Mouse (Mus musculus) brown adipose tissue, adult 24 weeks (tissue): Measurements from ENCODE around the gene Gnb1l. TPM values are rescaled to one million over a fixed set of nuclear protein-coding genes. Genes with fewer than 3 reads are reported as not detected.
"Not testable (repeated sequence)": the region's sequence is repeated elsewhere in the genome, so short reads cannot be mapped to it uniquely, and the experiment has no call there.

Experiments
- H3K27ac ChIP-seq: fragments of 200-500 bp; replicated peaks from 2 replicates; pipeline ENCODE4 v1.5.1; 2012; ENCODE audit warnings: low read depth, mild to moderate bottlenecking, low read length
- H3K4me1 ChIP-seq: fragments of 200-500 bp; 2 replicates; pipeline ENCODE4 v1.6.1; 2012; ENCODE audit warnings: low read length, mixed read lengths; ENCODE audit not compliant: control insufficient read depth, insufficient read depth, insufficient read length
- H3K4me3 ChIP-seq: fragments of 200-500 bp; 2 replicates; pipeline ENCODE4 v1.5.1; 2012; ENCODE audit warnings: low read depth, mild to moderate bottlenecking, low read length, moderate library complexity; ENCODE audit not compliant: insufficient read depth
- polyA plus RNA-seq: library from polyadenylated mRNA; stranded (reverse); fragments of >200 nt; gene quantifications from 2 replicates; pipeline ENCODE4 v1.2.4, GENCODE M21; 2012; ENCODE audit not compliant: missing spikeins, insufficient read depth, insufficient read length

Gnb1l gene
- polyA plus RNA-seq, 1 experiment, result 4.3 TPM

- Histone ChIP-seq H3K4me1 (peaks cover 4% of the 10 kb centered on the region; the same call in 1 of the 2 replicates), H3K4me3 (no peak overlapping the region), H3K27ac (no peak overlapping the region)
Measured at GRCm38 (mm10) chr16:18501531-18501930, 3.0 kb downstream of the Gnb1l start.

GRCm38 (mm10) chr16:18503566-18504342 is 5.2 kb downstream of the Gnb1l start:
- no peak overlapping the region for H3K27ac ChIP-seq
- no peak overlapping the region for H3K4me3 ChIP-seq
- H3K4me1 ChIP-seq, result peaks cover 4% of the 10 kb centered on the region; the same call in 1 of the 2 replicates

GRCm38 (mm10) chr16:18506524-18507199 is 8.1 kb downstream of the Gnb1l start:
- Histone ChIP-seq H3K4me1 (no peaks in the 10 kb centered on the region), H3K27ac (no peak overlapping the region), H3K4me3 (no peak overlapping the region)

DNA sequence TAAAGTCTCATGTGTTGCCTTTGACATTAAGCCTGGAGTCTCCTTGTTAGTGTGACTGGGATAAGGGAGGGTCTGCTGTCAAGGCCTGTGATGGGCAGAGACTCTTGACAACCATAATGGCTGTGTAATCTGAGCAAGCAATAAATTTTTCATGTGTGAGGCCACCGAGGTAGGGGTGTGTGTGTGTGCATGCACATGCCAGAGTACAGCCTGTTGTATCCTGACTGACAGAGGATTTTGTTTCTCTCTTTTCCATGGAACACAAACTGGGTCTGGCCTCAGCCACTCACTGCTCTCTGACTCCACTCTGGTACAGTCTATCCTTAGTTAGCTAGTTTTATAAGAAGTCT is 8.7 kb downstream of the Gnb1l start:
- no peak overlapping the region for H3K4me3 ChIP-seq
- H3K4me1 ChIP-seq, result no peaks in the 10 kb centered on the region
- no peak overlapping the region for H3K27ac ChIP-seq

DNA sequence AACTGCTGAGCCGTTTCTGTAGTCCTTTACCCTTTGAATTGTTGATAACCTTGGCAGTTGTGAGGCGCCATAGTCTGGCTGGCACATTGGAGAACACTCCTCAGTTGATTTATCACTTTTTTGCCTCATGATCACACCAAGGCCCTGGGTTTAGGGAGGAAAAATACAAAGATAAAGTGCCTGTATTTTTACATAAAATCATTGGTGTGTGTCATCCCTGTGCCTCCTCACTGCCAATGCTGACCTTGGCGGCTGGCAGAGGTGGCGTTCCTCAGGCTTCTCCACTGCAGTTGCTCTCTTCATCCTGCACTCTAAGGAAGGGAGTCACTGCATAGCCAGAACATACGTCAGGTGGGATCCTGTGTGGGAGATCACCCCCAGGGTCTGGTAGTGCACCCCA is 13.2 kb downstream of the Gnb1l start:
- no peak overlapping the region for H3K27ac ChIP-seq
- no peaks in the 10 kb centered on the region for H3K4me1 ChIP-seq
- H3K4me3 ChIP-seq, result no peak overlapping the region

DNA sequence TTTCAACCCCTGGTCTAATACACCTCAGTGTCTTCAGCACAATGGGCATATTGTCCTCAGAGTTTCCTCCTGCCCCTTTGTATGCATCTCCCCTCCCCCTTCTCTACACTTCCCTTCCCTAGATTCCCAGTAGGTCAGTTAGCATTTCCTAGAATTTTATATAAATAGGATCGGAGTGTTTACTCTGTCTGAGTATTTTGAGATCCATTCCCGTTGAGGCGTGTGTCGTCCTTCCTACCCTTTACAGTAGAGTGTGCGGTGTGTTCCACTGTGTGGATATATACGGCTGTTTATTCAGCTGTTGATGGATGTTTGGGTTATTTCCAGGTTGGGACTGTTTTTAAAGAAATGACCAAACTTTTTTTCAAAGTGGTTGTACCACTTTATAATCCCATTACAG is 15.0 kb downstream of the Gnb1l start:
- no peak overlapping the region for H3K4me3 ChIP-seq
- H3K4me1 ChIP-seq, result no peaks in the 10 kb centered on the region
- H3K27ac ChIP-seq, result no peak overlapping the region

DNA sequence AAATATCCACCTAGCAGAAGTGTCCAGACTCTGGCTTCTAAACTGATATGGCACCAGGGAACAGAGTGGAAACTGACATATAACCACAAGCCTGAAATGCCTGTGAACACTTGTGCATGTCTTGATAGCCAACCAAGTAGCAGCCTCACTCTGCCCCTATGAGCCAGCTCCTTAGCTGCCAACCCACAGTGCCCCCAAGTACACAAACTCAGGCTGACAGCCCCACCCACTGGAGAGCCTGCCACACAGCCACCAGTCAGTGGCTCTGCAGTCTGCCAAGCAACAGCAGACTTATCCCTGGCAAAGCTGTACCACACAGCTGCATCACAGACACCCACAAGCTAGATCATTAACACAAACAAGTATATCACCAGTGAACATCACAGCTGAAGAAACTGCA is 19.6 kb downstream of the Gnb1l start:
- Histone ChIP-seq H3K4me3 (no peak overlapping the region), H3K4me1 (no peaks in the 10 kb centered on the region), H3K27ac (no peak overlapping the region)

DNA sequence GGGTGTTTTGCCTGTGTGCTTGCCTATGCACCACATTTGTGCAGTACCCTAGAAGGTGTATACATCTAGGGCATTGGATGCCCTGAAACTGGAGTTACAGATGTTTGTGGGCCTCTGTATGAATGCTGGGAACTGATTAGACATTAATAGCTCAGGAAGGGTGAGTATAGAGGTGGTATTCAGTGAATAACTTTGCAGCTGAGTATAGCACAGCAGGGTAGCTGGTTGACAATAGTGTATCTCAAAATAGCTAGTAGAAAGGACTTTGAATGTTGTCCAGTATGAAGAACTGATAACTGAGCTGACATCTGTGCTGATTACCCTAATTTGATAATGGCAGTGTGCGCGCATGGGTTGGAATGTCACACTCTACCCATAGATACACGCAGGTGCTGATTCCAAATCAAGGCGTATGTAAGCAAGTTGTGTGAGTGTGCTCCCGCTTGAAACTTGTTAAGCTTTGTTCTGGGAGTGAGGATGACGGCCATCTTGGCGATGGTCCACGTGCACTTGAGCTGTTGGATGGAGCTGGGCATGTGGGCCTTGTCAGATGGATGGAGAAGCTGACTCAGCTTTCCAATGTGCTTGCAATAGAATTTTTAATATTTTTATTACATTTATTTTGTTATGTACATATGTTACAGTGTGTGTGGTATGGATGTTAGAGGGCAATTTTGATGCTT is 25.2 kb downstream of the Gnb1l start:
- no peaks in the 10 kb centered on the region for H3K4me1 ChIP-seq
- H3K4me3 ChIP-seq, result no peak overlapping the region
- no peak overlapping the region for H3K27ac ChIP-seq

GRCm38 (mm10) chr16:18528656-18529055 is 30.1 kb downstream of the Gnb1l start:
- Histone ChIP-seq H3K4me3 (no peak overlapping the region), H3K4me1 (no peaks in the 10 kb centered on the region), H3K27ac (no peak overlapping the region)

DNA sequence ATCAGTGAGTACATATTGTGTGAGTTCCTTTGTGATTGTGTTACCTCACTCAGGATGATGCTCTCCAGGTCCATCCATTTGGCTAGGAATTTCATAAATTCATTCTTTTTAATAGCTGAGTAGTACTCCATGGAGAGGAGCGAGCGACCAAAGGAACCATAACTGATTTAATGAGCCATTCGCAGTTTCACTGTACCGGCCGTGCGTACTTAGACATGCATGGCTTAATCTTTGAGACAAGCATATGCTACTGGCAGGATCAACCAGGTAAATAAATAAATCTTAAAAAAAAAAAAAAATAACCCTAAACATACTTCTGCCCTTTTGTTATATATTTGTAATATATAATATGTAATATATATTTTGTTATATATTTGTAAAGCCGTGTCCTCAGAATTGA is 34.5 kb downstream of the Gnb1l start:
- not testable (repeated sequence) for H3K4me1 ChIP-seq, H3K27ac ChIP-seq, H3K4me3 ChIP-seq

DNA sequence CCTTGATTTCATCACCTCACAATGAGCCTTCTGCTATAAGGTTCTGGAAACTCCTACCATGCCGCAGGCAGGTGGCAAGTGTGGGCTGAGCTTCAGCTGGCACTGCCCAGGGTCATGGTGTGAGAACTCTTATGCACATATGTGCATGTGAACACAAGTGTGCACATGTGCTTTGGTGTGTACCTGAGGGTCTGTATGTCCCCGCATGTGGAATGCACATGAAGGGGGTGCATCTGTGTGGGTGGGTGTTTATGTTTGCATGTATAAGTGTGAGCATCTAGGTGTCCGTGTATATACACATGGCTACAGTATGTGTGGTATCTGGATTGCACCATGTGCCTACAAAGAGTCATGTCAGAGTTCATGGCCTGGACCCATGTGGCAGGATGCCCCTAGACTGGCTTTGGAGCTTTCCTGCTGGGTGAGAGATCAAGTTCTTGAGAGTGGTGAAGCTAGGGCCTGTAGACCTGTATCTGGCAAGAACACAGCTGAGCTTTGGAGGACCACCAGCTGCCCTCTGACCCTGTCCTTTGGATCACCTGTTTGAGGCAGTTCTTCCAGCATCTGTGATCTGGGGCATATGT is 39.0 kb downstream of the Gnb1l start:
- Histone ChIP-seq H3K27ac (peak overlapping the region; percentile 70; the same call in 1 of the 2 replicates), H3K4me1 (peaks cover 12% of the 10 kb centered on the region), H3K4me3 (no peak overlapping the region)

DNA sequence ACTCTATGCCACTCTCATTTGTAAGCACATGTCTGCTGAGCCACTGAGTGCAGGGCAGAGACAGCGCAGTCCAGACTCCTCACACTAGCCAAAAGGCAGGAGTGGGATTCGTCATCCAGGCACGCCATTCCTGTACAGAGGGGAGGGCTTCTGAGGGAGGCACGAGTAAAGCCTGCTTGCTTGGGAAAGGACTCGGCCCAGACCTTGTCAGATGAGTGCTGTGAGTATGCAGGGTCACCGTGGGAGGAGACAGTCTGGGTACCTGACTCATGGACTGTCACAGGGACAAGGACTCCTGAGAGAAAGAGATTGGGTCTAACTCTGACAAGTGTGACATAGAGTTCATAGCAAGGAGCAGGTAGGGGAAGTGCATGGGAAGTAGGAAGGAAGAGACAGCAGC is 40.8 kb downstream of the Gnb1l start:
- Histone ChIP-seq H3K4me3 (no peak overlapping the region), H3K4me1 (peaks cover 12% of the 10 kb centered on the region), H3K27ac (no peak overlapping the region)

DNA sequence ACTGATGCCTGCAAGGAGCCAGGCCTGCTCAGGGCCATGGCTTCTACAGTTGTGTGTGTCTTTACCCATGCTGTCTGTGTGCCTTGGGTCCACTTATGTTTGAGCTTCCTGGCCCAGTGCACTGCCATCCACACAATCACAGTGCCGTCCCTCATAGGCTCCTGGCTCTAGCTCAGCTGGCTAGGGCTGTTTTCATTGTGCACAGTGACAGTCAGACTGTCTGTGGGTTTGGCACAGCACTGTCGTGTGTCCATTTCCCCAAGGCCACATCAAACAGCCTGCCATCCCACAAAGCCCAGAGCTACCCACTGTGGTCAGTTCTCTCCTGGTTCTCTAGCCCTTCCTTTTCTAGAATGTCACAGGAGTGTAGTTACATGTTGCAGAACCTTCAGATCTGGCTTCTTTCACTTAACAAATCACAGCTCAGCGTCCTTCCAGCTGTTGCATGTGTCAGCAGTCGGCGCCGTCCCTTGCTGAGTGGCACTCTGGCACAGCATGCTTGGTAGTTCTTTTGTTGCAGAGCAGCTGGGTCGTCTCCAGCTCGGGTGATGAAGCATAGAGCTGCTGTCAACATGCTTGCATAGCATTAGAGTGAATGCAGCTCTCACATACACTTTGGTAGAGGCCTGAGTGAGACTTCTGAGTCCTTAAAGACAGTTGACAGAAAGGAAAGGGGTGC is 44.8 kb downstream of the Gnb1l start:
- Histone ChIP-seq H3K27ac (no peak overlapping the region), H3K4me3 (no peak overlapping the region), H3K4me1 (peaks cover 4% of the 10 kb centered on the region; the same call in 1 of the 2 replicates)

DNA sequence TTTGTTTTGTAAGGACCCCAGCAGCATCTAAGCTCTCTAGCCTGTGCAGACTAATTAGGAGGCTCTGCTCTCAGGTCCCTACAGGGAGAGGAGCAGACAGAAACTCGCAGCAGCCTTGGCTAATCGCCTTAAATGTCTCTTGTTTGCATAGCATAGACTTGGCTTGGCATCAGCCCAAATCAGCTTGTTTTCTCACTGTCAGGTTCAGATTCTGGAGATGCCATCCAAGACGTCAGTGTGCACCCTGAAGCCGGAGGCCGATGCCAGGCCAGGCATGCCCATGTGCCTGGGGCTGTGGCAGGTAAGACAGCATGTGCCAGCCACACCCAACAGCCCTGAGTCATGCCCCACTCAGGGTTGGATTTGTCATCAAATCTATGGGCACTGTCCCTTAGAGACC is 49.4 kb downstream of the Gnb1l start:
- Histone ChIP-seq H3K27ac (no peak overlapping the region), H3K4me3 (no peak overlapping the region), H3K4me1 (no peaks in the 10 kb centered on the region)

- H3K4me1 ChIP-seq, result no peaks in the 10 kb centered on the region
- no peak overlapping the region for H3K4me3 ChIP-seq
- H3K27ac ChIP-seq, result no peak overlapping the region
Measured at GRCm38 (mm10) chr16:18551604-18552003, 53.1 kb downstream of the Gnb1l start.
